Mouse (Mus musculus) CD4-positive helper T cell, adult 2 months (primary cell): ENCODE results near the gene Tmem178.

Experiments used
- DNase-seq: peaks from one replicate; pipeline ENCODE4 v3.0.0-alpha.2; 2012; ENCODE audit warnings: low read depth, missing footprints, low spot score

The Tmem178 gene

GRCm38 (mm10) chr17:80944530-80945198, at the start of gene Tmem178:
Tmem178 (plus strand) TSS chr17:80944632.
- no peak for DNase-seq

GRCm38 (mm10) chr17:80896481-80896880, 48.0 kb upstream of the Tmem178 start:
- no peak for DNase-seq

GRCm38 (mm10) chr17:80897709-80898440, 46.6 kb upstream of the Tmem178 start:
- DNase-seq = no peak

GRCm38 (mm10) chr17:80899513-80900199, 44.8 kb upstream of the Tmem178 start:
- DNase-seq = no peak

- no peak for DNase-seq
These were observed 44.3 kb upstream of the Tmem178 start for GRCm38 (mm10) chr17:80900200-80900520.

GRCm38 (mm10) chr17:80901885-80902284, 42.5 kb upstream of the Tmem178 start:
- no peak for DNase-seq

- no peak for DNase-seq
These were observed 41.1 kb upstream of the Tmem178 start for GRCm38 (mm10) chr17:80903121-80903875.

GRCm38 (mm10) chr17:80904061-80904460, 40.4 kb upstream of the Tmem178 start:
- DNase-seq = no peak

- DNase-seq = no peak
These were observed 28.8 kb upstream of the Tmem178 start for GRCm38 (mm10) chr17:80915666-80916065.

- no peak for DNase-seq
These were observed 25.2 kb upstream of the Tmem178 start for GRCm38 (mm10) chr17:80919261-80919660.

GRCm38 (mm10) chr17:80921286-80922134, 22.9 kb upstream of the Tmem178 start:
- DNase-seq = no peak

GRCm38 (mm10) chr17:80925554-80925953, 18.9 kb upstream of the Tmem178 start:
- no peak for DNase-seq

GRCm38 (mm10) chr17:80927151-80927550, 17.3 kb upstream of the Tmem178 start:
- DNase-seq = no peak

GRCm38 (mm10) chr17:80932716-80933115, 11.7 kb upstream of the Tmem178 start:
- DNase-seq = no peak

- DNase-seq = peak; percentile 33
These were observed 10.9 kb upstream of the Tmem178 start for GRCm38 (mm10) chr17:80933401-80934029.

- no peak for DNase-seq
These were observed 8.5 kb upstream of the Tmem178 start for GRCm38 (mm10) chr17:80935807-80936519.

- DNase-seq = no peak
These were observed 7.9 kb upstream of the Tmem178 start for GRCm38 (mm10) chr17:80936521-80936920.

GRCm38 (mm10) chr17:80939833-80940232, 4.6 kb upstream of the Tmem178 start:
- DNase-seq = no peak

- DNase-seq = no peak
These were observed 2.6 kb upstream of the Tmem178 start for GRCm38 (mm10) chr17:80941857-80942256.
